Mouse (Mus musculus): ENCODE results near the gene Lrrc27. TPM values are rescaled to one million over a fixed set of nuclear protein-coding genes. Genes with fewer than 3 reads are reported as not detected.

Gene Lrrc27
- polyA plus RNA-seq, 1 experiment from 2014 or later, result 6.8 TPM

GRCm38 (mm10) chr7:139187277-139187676, 25.5 kb upstream of the Lrrc27 start:
- ATAC-seq (ENCODE audit: low FRiP score), result no peak
- 0 out of 2 replicates have a peak, but pooled peaks cover 9% of the 10 kb centered on the region for H3K4me1 ChIP-seq (ENCODE audit: control insufficient read depth, insufficient read depth, low read length)
- peaks cover 25% of the 10 kb centered on the region for H3K27me3 ChIP-seq (ENCODE audit: control insufficient read depth, insufficient read depth, low read length)

GRCm38 (mm10) chr7:139187771-139188633, 24.8 kb upstream of the Lrrc27 start:
- under 1% methylated on average over 90 of the region's 94 CpGs for WGBS
- no peak overlapping the region for H3K27ac ChIP-seq (ENCODE audit: low read depth, low read length)
- H3K36me3 ChIP-seq (ENCODE audit: control insufficient read depth, insufficient read depth, low read length), result no peaks in the 10 kb centered on the region
- peak overlapping the region; percentile 92 for H3K4me2 ChIP-seq
- ATAC-seq (ENCODE audit: low FRiP score) (peak; percentile 98), DNase-seq (ENCODE audit: low spot score, missing footprints) (peak; percentile 98)
- peaks cover 25% of the 10 kb centered on the region for H3K27me3 ChIP-seq (ENCODE audit: control insufficient read depth, insufficient read depth, low read length)
- H3K9me3 ChIP-seq (ENCODE audit: control insufficient read depth, low read length), result no peaks in the 10 kb centered on the region
- 0 out of 2 replicates have a peak, but pooled peaks cover 9% of the 10 kb centered on the region for H3K4me1 ChIP-seq (ENCODE audit: control insufficient read depth, insufficient read depth, low read length)
- H3K9ac ChIP-seq (ENCODE audit: low read length), result peak overlapping the region; percentile 66
- peak overlapping the region; percentile 62 for H3K4me3 ChIP-seq (ENCODE audit: low read depth, low read length)

More at GRCm38 (mm10) chr7:139187277-139187676, 25.5 kb upstream of the Lrrc27 start:
- Histone ChIP-seq H3K27ac (ENCODE audit: low read depth, low read length) (no peak overlapping the region), H3K4me2 (peak overlapping the region; percentile 92), H3K4me3 (ENCODE audit: low read depth, low read length) (peak overlapping the region; percentile 62), H3K36me3 (ENCODE audit: control insufficient read depth, insufficient read depth, low read length) (no peaks in the 10 kb centered on the region), H3K9ac (ENCODE audit: low read length) (no peak overlapping the region), H3K9me3 (ENCODE audit: control insufficient read depth, low read length) (no peaks in the 10 kb centered on the region)
- WGBS, result 31% methylated on average over 7 of the region's 7 CpGs
- peak; percentile 88 for DNase-seq (ENCODE audit: low spot score, missing footprints)

GRCm38 (mm10) chr7:139188634-139189207, 24.1 kb upstream of the Lrrc27 start:
- Histone ChIP-seq H3K4me1 (ENCODE audit: control insufficient read depth, insufficient read depth, low read length) (0 out of 2 replicates have a peak, but pooled peaks cover 9% of the 10 kb centered on the region), H3K27ac (ENCODE audit: low read depth, low read length) (no peak overlapping the region), H3K9me3 (ENCODE audit: control insufficient read depth, low read length) (no peaks in the 10 kb centered on the region), H3K36me3 (ENCODE audit: control insufficient read depth, insufficient read depth, low read length) (no peaks in the 10 kb centered on the region), H3K27me3 (ENCODE audit: control insufficient read depth, insufficient read depth, low read length) (peaks cover 25% of the 10 kb centered on the region), H3K9ac (ENCODE audit: low read length) (peak overlapping the region; percentile 66), H3K4me2 (peak overlapping the region; percentile 92), H3K4me3 (ENCODE audit: low read depth, low read length) (peak overlapping the region; percentile 62)
- WGBS, result 1% methylated on average over 23 of the region's 23 CpGs
- DNase-seq (ENCODE audit: low spot score, missing footprints) (peak; percentile 93), ATAC-seq (ENCODE audit: low FRiP score) (peak; percentile 80)

- Histone ChIP-seq H3K27me3 (ENCODE audit: control insufficient read depth, insufficient read depth, low read length) (peaks cover 25% of the 10 kb centered on the region), H3K4me3 (ENCODE audit: low read depth, low read length) (no peak overlapping the region), H3K36me3 (ENCODE audit: control insufficient read depth, insufficient read depth, low read length) (no peaks in the 10 kb centered on the region), H3K27ac (ENCODE audit: low read depth, low read length) (no peak overlapping the region), H3K4me2 (no peak overlapping the region), H3K9me3 (ENCODE audit: control insufficient read depth, low read length) (no peaks in the 10 kb centered on the region), H3K4me1 (ENCODE audit: control insufficient read depth, insufficient read depth, low read length) (0 out of 2 replicates have a peak, but pooled peaks cover 9% of the 10 kb centered on the region), H3K9ac (ENCODE audit: low read length) (no peak overlapping the region)
- DNase-seq (ENCODE audit: low spot score, missing footprints), result peak; percentile 68
- 95% methylated on average over 4 of the region's 4 CpGs for WGBS
- no peak for ATAC-seq (ENCODE audit: low FRiP score)
Measured at GRCm38 (mm10) chr7:139190616-139191015, 22.2 kb upstream of the Lrrc27 start.

- H3K27me3 ChIP-seq (ENCODE audit: control insufficient read depth, insufficient read depth, low read length), result peaks cover 17% of the 10 kb centered on the region
- no peaks in the 10 kb centered on the region for H3K36me3 ChIP-seq (ENCODE audit: control insufficient read depth, insufficient read depth, low read length)
- DNase-seq (ENCODE audit: low spot score, missing footprints) (no peak), ATAC-seq (ENCODE audit: low FRiP score) (no peak)
- no peak overlapping the region for H3K9ac ChIP-seq (ENCODE audit: low read length)
- H3K27ac ChIP-seq (ENCODE audit: low read depth, low read length), result no peak overlapping the region
- H3K9me3 ChIP-seq (ENCODE audit: control insufficient read depth, low read length), result no peaks in the 10 kb centered on the region
- H3K4me2 ChIP-seq, result no peak overlapping the region
- H3K4me3 ChIP-seq (ENCODE audit: low read depth, low read length), result no peak overlapping the region
- 70% methylated on average over 6 of the region's 6 CpGs for WGBS
- 0 out of 2 replicates have a peak, but pooled peaks cover 9% of the 10 kb centered on the region for H3K4me1 ChIP-seq (ENCODE audit: control insufficient read depth, insufficient read depth, low read length)
Measured at GRCm38 (mm10) chr7:139191619-139192018, 21.2 kb upstream of the Lrrc27 start.

- Histone ChIP-seq H3K36me3 (ENCODE audit: control insufficient read depth, insufficient read depth, low read length) (no peaks in the 10 kb centered on the region), H3K27ac (ENCODE audit: low read depth, low read length) (no peak overlapping the region), H3K27me3 (ENCODE audit: control insufficient read depth, insufficient read depth, low read length) (no peaks in the 10 kb centered on the region), H3K9me3 (ENCODE audit: control insufficient read depth, low read length) (no peaks in the 10 kb centered on the region), H3K4me3 (ENCODE audit: low read depth, low read length) (no peak overlapping the region), H3K4me2 (no peak overlapping the region), H3K4me1 (ENCODE audit: control insufficient read depth, insufficient read depth, low read length) (no peaks in the 10 kb centered on the region), H3K9ac (ENCODE audit: low read length) (no peak overlapping the region)
- 85% methylated on average over 4 of the region's 4 CpGs for WGBS
- no peak for ATAC-seq (ENCODE audit: low FRiP score)
- DNase-seq (ENCODE audit: low spot score, missing footprints), result no peak
Measured at GRCm38 (mm10) chr7:139197022-139197421, 15.8 kb upstream of the Lrrc27 start.

GRCm38 (mm10) chr7:139200108-139200507, 12.7 kb upstream of the Lrrc27 start:
- DNase-seq (ENCODE audit: low spot score, missing footprints) (peak; percentile 90), ATAC-seq (ENCODE audit: low FRiP score) (0 out of 2 replicates have a peak, but pooled peaks have one; percentile 30)
- Histone ChIP-seq H3K36me3 (ENCODE audit: control insufficient read depth, insufficient read depth, low read length) (no peaks in the 10 kb centered on the region), H3K27ac (ENCODE audit: low read depth, low read length) (no peak overlapping the region), H3K9ac (ENCODE audit: low read length) (no peak overlapping the region), H3K4me1 (ENCODE audit: control insufficient read depth, insufficient read depth, low read length) (no peaks in the 10 kb centered on the region), H3K27me3 (ENCODE audit: control insufficient read depth, insufficient read depth, low read length) (no peaks in the 10 kb centered on the region), H3K9me3 (ENCODE audit: control insufficient read depth, low read length) (no peaks in the 10 kb centered on the region), H3K4me2 (no peak overlapping the region), H3K4me3 (ENCODE audit: low read depth, low read length) (no peak overlapping the region)
- WGBS, result 37% methylated on average over 7 of the region's 7 CpGs

- no peak overlapping the region for H3K9ac ChIP-seq (ENCODE audit: low read length)
- H3K27ac ChIP-seq (ENCODE audit: low read depth, low read length), result no peak overlapping the region
- H3K36me3 ChIP-seq (ENCODE audit: control insufficient read depth, insufficient read depth, low read length), result no peaks in the 10 kb centered on the region
- H3K9me3 ChIP-seq (ENCODE audit: control insufficient read depth, low read length), result no peaks in the 10 kb centered on the region
- no peaks in the 10 kb centered on the region for H3K27me3 ChIP-seq (ENCODE audit: control insufficient read depth, insufficient read depth, low read length)
- DNase-seq (ENCODE audit: low spot score, missing footprints) (no peak), ATAC-seq (ENCODE audit: low FRiP score) (no peak)
- H3K4me2 ChIP-seq, result no peak overlapping the region
- 69% methylated on average over 6 of the region's 6 CpGs for whole genome bisulfite sequencing
- no peaks in the 10 kb centered on the region for H3K4me1 ChIP-seq (ENCODE audit: control insufficient read depth, insufficient read depth, low read length)
- H3K4me3 ChIP-seq (ENCODE audit: low read depth, low read length), result no peak overlapping the region
Measured at GRCm38 (mm10) chr7:139201209-139201608, 11.6 kb upstream of the Lrrc27 start.

Data from midbrain, embryonic 11.5 days (tissue).